Mouse (Mus musculus) limb, embryonic 11.5 days (tissue): Measurements from ENCODE around the gene Klk8. TPM values are rescaled to one million over a fixed set of nuclear protein-coding genes. Genes with fewer than 3 reads are reported as not detected.

Experiments used
- ATAC-seq: fragments of 200-750 bp; cut with Nextera tagmentation; 2 replicates; pipeline ENCODE4 v1.8.0; 2017; ENCODE audit warnings: low read depth; ENCODE audit not compliant: insufficient number of reproducible peaks, low FRiP score, low TSS enrichment
- DNase-seq: peaks from one replicate; pipeline ENCODE4 v3.0.0-alpha.2; 2015; ENCODE audit warnings: low spot score
- H3K27ac ChIP-seq: fragments of 300-500 bp; sonication (generic); replicated peaks from 2 replicates; pipeline ENCODE4 v1.5.1; 2014; ENCODE audit warnings: low read depth, mild to moderate bottlenecking, low read length
- H3K27me3 ChIP-seq: fragments of 300-500 bp; sonication (generic); 2 replicates; pipeline ENCODE4 v1.6.1; 2014; ENCODE audit warnings: mild to moderate bottlenecking, low read length, mixed read lengths; ENCODE audit not compliant: control insufficient read depth, insufficient read depth
- H3K36me3 ChIP-seq: fragments of 300-500 bp; sonication (generic); 2 replicates; pipeline ENCODE4 v1.6.1; 2014; ENCODE audit warnings: mild to moderate bottlenecking, low read length, moderate library complexity, mixed read lengths; ENCODE audit not compliant: control insufficient read depth, insufficient read depth
- H3K4me1 ChIP-seq: fragments of 300-500 bp; sonication (generic); 2 replicates; pipeline ENCODE4 v1.6.1; 2014; ENCODE audit warnings: low read length, mixed read lengths; ENCODE audit not compliant: control insufficient read depth, insufficient read depth
- H3K4me2 ChIP-seq: fragments of 300-500 bp; sonication (generic); 2 replicates; pipeline ENCODE4 v1.6.1; 2014; ENCODE audit warnings: low read depth, mild to moderate bottlenecking, moderate library complexity; ENCODE audit not compliant: severe bottlenecking
- H3K4me3 ChIP-seq: fragments of 300-500 bp; sonication (generic); 2 replicates; pipeline ENCODE4 v1.5.1; 2014; ENCODE audit warnings: low read depth, low read length
- H3K9ac ChIP-seq: fragments of 300-500 bp; sonication (generic); 2 replicates; pipeline ENCODE4 v1.6.1; 2014; ENCODE audit warnings: mild to moderate bottlenecking, low read length
- H3K9me3 ChIP-seq: fragments of 300-500 bp; sonication (generic); 2 replicates; pipeline ENCODE4 v1.6.1; 2016; ENCODE audit warnings: low read length; ENCODE audit not compliant: control insufficient read depth
- WGBS: fragments of 180-500 bp; shearing (Covaris S2); extraction: QIAGEN DNeasy Blood & Tissue Kit; methylation state at CpG from one replicate; pipeline ENCODE4 v1.1.7; 2014; 5-methylcytosine and 5-hydroxymethylcytosine counted together
- polyA plus RNA-seq: library from polyadenylated mRNA; unstranded; fragments of >200 nt; fragmentation: Nextera tagmentation; extraction: Ambion mirVana; gene quantifications from 2 replicates; pipeline ENCODE4 v1.2.1, GENCODE M21; 2014

Gene Klk8
- 15.8 and 16.1 TPM in 2 replicates for polyA plus RNA-seq

GRCm38 (mm10) chr7:43797333-43797769 lies at the start of gene Klk8:
Klk8 (plus strand) TSS chr7:43797577.
- Histone ChIP-seq H3K27me3 (peaks cover 16% of the 10 kb centered on the region), H3K4me2 (peak within 1 kb of the TSS; percentile 71), H3K4me1 (no peaks in the 10 kb centered on the region), H3K9me3 (no peaks in the 10 kb centered on the region), H3K36me3 (no peaks in the 10 kb centered on the region), H3K27ac (no peak within 1 kb of the TSS), H3K4me3 (peak within 1 kb of the TSS; percentile 39), H3K9ac (peak within 1 kb of the TSS; percentile 47)
- DNase-seq (peak; percentile 49), ATAC-seq (peak; percentile 42; the same call in 1 of the 2 replicates)
- WGBS, result under 1% methylated on average over 28 of the region's 28 CpGs

- Histone ChIP-seq H3K27me3 (no peaks in the 10 kb centered on the region), H3K4me1 (no peaks in the 10 kb centered on the region), H3K4me3 (no peak overlapping the region), H3K9me3 (no peaks in the 10 kb centered on the region), H3K9ac (no peak overlapping the region), H3K36me3 (no peaks in the 10 kb centered on the region), H3K27ac (no peak overlapping the region), H3K4me2 (no peak overlapping the region)
- 64% methylated on average over 1 of the region's 1 CpGs for WGBS
- ATAC-seq, result no peak
- DNase-seq, result no peak
Observed at GRCm38 (mm10) chr7:43747788-43748187, 49.6 kb upstream of the Klk8 start.

DNA sequence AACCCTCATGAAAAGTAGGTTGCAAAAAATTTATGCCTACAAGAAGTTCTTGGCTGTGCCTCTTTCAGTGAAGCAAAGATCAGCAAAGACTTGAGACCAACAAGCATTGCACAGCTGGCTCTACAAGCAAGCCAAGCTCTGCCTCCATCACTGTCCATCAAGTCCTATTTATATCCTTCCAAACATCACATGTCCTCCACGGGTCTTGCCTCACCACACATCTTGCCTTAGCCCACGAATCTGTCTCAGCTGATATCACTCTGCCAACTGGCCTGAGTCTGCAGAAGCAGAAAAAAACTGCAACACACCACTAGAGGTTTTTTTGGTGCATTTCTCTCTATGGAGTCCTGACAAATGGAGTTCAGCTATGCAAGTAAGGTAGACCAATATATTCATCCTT lies 44.6 kb upstream of the Klk8 start:
- Histone ChIP-seq H3K4me2 (no peak overlapping the region), H3K9ac (no peak overlapping the region), H3K4me3 (no peak overlapping the region), H3K36me3 (no peaks in the 10 kb centered on the region), H3K4me1 (no peaks in the 10 kb centered on the region), H3K27me3 (no peaks in the 10 kb centered on the region), H3K27ac (no peak overlapping the region), H3K9me3 (no peaks in the 10 kb centered on the region)
- DNase-seq (no peak), ATAC-seq (no peak)
- WGBS, result 71% methylated on average over 2 of the region's 2 CpGs

- WGBS, result 57% methylated on average over 8 of the region's 8 CpGs
- no peaks in the 10 kb centered on the region for H3K9me3 ChIP-seq
- no peak overlapping the region for H3K4me2 ChIP-seq
- no peaks in the 10 kb centered on the region for H3K27me3 ChIP-seq
- no peaks in the 10 kb centered on the region for H3K4me1 ChIP-seq
- no peak overlapping the region for H3K9ac ChIP-seq
- no peak for ATAC-seq
- no peak overlapping the region for H3K27ac ChIP-seq
- no peak for DNase-seq
- no peak overlapping the region for H3K4me3 ChIP-seq
- no peaks in the 10 kb centered on the region for H3K36me3 ChIP-seq
Observed at GRCm38 (mm10) chr7:43766484-43766883, 30.9 kb upstream of the Klk8 start.

DNA sequence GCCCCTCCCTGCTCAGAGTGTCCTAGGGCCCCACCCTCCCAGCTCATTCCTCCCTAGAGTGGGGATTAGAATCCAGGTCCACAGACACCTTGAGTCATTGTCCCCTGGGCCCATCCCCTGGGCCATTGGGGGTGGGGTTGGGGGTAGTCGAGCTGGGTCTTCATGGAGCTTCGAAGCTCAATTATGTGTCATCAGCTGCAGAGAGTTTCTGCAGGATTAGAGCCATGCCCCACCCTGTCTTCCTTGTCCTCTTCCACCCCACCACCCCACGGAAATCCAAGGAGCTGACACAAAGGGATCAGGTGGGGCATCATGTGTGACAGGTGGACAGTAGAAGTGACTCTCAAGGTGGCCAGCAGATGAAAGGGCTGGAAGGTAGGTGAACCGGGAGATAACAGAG lies 28.8 kb upstream of the Klk8 start, which contains the start of gene Klk12:
Gene Klk12 (plus strand): TSS at position 301 of the 400 bp plus-strand sequence.
- no peaks in the 10 kb centered on the region for H3K4me1 ChIP-seq
- H3K27me3 ChIP-seq, result no peaks in the 10 kb centered on the region
- DNase-seq (no peak), ATAC-seq (no peak)
- H3K9me3 ChIP-seq, result no peaks in the 10 kb centered on the region
- H3K36me3 ChIP-seq, result no peaks in the 10 kb centered on the region
- no peak within 1 kb of the TSS for H3K9ac ChIP-seq
- H3K4me3 ChIP-seq, result no peak within 1 kb of the TSS
- H3K27ac ChIP-seq, result no peak within 1 kb of the TSS
- no peak within 1 kb of the TSS for H3K4me2 ChIP-seq
- 82% methylated on average over 4 of the region's 4 CpGs for WGBS

GRCm38 (mm10) chr7:43769636-43770035 lies 27.7 kb upstream of the Klk8 start:
- no peak overlapping the region for H3K27ac ChIP-seq
- H3K9me3 ChIP-seq, result no peaks in the 10 kb centered on the region
- H3K4me3 ChIP-seq, result no peak overlapping the region
- ATAC-seq, result no peak
- H3K36me3 ChIP-seq, result no peaks in the 10 kb centered on the region
- H3K4me2 ChIP-seq, result no peak overlapping the region
- no peaks in the 10 kb centered on the region for H3K4me1 ChIP-seq
- H3K27me3 ChIP-seq, result no peaks in the 10 kb centered on the region
- no peak overlapping the region for H3K9ac ChIP-seq
- WGBS, result 88% methylated on average over 8 of the region's 8 CpGs
- DNase-seq, result no peak

DNA sequence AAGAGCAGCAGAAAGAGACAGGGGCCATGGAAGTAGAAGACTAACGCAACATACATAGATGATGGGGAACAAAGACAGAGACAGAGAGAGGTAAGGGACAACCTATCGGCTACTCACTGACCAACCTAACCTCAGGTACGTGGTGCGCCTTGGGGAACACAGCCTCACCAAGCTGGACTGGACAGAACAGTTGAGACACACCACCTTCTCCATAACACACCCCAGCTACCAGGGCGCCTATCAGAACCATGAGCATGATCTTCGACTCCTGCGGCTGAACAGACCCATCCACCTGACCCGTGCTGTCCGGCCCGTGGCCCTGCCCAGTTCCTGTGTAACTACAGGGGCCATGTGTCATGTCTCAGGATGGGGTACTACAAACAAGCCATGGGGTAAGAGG lies 26.7 kb upstream of the Klk8 start:
- peak; percentile 9 for DNase-seq

DNA sequence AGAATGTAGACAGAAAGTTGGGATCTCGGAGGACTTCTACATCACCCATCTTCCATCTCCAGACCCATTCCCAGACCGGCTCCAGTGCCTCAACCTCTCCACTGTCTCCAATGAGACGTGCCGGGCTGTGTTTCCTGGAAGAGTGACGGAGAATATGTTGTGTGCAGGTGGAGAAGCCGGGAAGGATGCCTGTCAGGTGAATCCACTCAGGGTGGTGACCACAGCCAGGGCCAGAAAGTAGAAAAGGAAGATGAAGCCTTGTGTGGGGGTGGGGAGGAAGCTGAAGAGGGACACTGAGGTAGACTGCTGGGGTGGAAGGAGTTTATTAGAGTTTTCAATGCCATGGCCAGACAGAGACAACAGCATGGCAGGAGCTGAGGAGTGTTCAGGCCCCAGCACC lies 25.5 kb upstream of the Klk8 start:
- no peaks in the 10 kb centered on the region for H3K36me3 ChIP-seq
- no peak overlapping the region for H3K9ac ChIP-seq
- DNase-seq, result no peak
- 97% methylated on average over 6 of the region's 6 CpGs for WGBS
- no peak overlapping the region for H3K4me2 ChIP-seq
- no peaks in the 10 kb centered on the region for H3K9me3 ChIP-seq
- ATAC-seq, result no peak
- H3K27ac ChIP-seq, result no peak overlapping the region
- no peak overlapping the region for H3K4me3 ChIP-seq
- H3K27me3 ChIP-seq, result no peaks in the 10 kb centered on the region
- no peaks in the 10 kb centered on the region for H3K4me1 ChIP-seq

More for the DNA sequence above, 26.7 kb upstream of the Klk8 start:
- WGBS, result 91% methylated on average over 10 of the region's 10 CpGs
- no peaks in the 10 kb centered on the region for H3K4me1 ChIP-seq
- H3K4me3 ChIP-seq, result no peak overlapping the region
- no peak overlapping the region for H3K27ac ChIP-seq
- H3K9ac ChIP-seq, result no peak overlapping the region
- H3K9me3 ChIP-seq, result no peaks in the 10 kb centered on the region
- ATAC-seq, result no peak
- H3K4me2 ChIP-seq, result no peak overlapping the region
- H3K36me3 ChIP-seq, result no peaks in the 10 kb centered on the region
- no peaks in the 10 kb centered on the region for H3K27me3 ChIP-seq

DNA sequence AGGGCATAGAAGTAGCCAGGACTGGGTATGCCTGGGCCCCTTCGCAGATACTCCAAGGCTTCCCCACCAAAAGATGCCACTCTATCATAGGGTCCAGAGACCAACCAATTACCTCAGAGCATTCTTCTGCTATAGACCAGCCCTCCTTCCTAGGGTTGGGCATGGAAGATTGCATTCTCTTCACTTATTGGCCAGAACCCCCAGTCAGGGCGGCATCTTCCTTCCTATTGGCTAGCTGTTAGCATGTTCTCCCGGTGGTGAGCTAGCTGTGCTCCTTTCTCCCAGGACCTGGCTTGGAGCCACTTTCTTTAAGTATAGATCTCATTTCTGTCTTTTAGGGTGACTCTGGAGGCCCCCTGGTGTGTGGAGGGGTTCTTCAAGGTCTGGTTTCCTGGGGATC lies 24.5 kb upstream of the Klk8 start:
- Histone ChIP-seq H3K36me3 (no peaks in the 10 kb centered on the region), H3K9ac (no peak overlapping the region), H3K27me3 (no peaks in the 10 kb centered on the region), H3K4me2 (no peak overlapping the region), H3K27ac (no peak overlapping the region), H3K4me1 (no peaks in the 10 kb centered on the region), H3K4me3 (no peak overlapping the region), H3K9me3 (no peaks in the 10 kb centered on the region)
- no peak for ATAC-seq
- 71% methylated on average over 3 of the region's 3 CpGs for WGBS
- DNase-seq, result peak; percentile 7
